Mouse (Mus musculus) embryonic facial prominence, embryonic 11.5 days (tissue): Measurements from ENCODE around the gene Scgb1a1. TPM values are rescaled to one million over a fixed set of nuclear protein-coding genes. Genes with fewer than 3 reads are reported as not detected.

Experiments
- ATAC-seq: fragments of 200-750 bp; cut with Nextera tagmentation; replicated peaks from 2 replicates; pipeline ENCODE4 v1.8.0; 2017; ENCODE audit warnings: low read depth; ENCODE audit not compliant: insufficient number of reproducible peaks, low FRiP score, low TSS enrichment
- DNase-seq: peaks from one replicate; pipeline ENCODE4 v3.0.0-alpha.2; 2015; ENCODE audit warnings: low spot score
- H3K27ac ChIP-seq: fragments of 300-500 bp; sonication (generic); replicated peaks from 2 replicates; pipeline ENCODE4 v1.5.1; 2014; ENCODE audit warnings: mild to moderate bottlenecking, low read depth, low read length, control low read depth
- H3K27me3 ChIP-seq: fragments of 300-500 bp; sonication (generic); 2 replicates; pipeline ENCODE4 v1.6.1; 2014; ENCODE audit warnings: mild to moderate bottlenecking, low read length, moderate library complexity, mixed read lengths; ENCODE audit not compliant: control insufficient read depth, insufficient read depth
- H3K36me3 ChIP-seq: fragments of 300-500 bp; sonication (generic); replicated peaks from 2 replicates; pipeline ENCODE4 v1.6.1; 2014; ENCODE audit warnings: low read depth, mild to moderate bottlenecking, low read length, moderate library complexity, mixed read lengths; ENCODE audit not compliant: control insufficient read depth, insufficient read depth
- H3K4me1 ChIP-seq: fragments of 300-500 bp; sonication (generic); 2 replicates; pipeline ENCODE4 v1.6.1; 2014; ENCODE audit warnings: low read length, mixed read lengths; ENCODE audit not compliant: control insufficient read depth, insufficient read depth
- H3K4me2 ChIP-seq: fragments of 300-500 bp; sonication (generic); 2 replicates; pipeline ENCODE4 v1.6.1; 2014; ENCODE audit warnings: low read depth, mild to moderate bottlenecking, control low read depth, low read length, moderate library complexity
- H3K4me3 ChIP-seq: fragments of 300-500 bp; sonication (generic); 2 replicates; pipeline ENCODE4 v1.5.1; 2014; ENCODE audit warnings: low read depth, low read length, control low read depth
- H3K9ac ChIP-seq: fragments of 300-500 bp; sonication (generic); replicated peaks from 2 replicates; pipeline ENCODE4 v1.6.1; 2014; ENCODE audit warnings: mild to moderate bottlenecking, control low read depth, low read length
- H3K9me3 ChIP-seq: fragments of 300-500 bp; sonication (generic); replicated peaks from 2 replicates; pipeline ENCODE4 v1.6.1; 2016; ENCODE audit warnings: mild to moderate bottlenecking, low read length, inconsistent platforms, mixed read lengths; ENCODE audit not compliant: control insufficient read depth
- WGBS: fragments of 180-500 bp; shearing (Covaris S2); extraction: QIAGEN DNeasy Blood & Tissue Kit; methylation state at CpG from one replicate; pipeline ENCODE4 v1.1.7; 2014; 5-methylcytosine and 5-hydroxymethylcytosine counted together
- polyA plus RNA-seq: library from polyadenylated mRNA; unstranded; fragments of >200 nt; fragmentation: Nextera tagmentation; extraction: Ambion mirVana; gene quantifications from 2 replicates; pipeline ENCODE4 v1.2.1, GENCODE M21; 2014

Scgb1a1 gene
- polyA plus RNA-seq, 1 experiment from 2014 or later = not detected

DNA sequence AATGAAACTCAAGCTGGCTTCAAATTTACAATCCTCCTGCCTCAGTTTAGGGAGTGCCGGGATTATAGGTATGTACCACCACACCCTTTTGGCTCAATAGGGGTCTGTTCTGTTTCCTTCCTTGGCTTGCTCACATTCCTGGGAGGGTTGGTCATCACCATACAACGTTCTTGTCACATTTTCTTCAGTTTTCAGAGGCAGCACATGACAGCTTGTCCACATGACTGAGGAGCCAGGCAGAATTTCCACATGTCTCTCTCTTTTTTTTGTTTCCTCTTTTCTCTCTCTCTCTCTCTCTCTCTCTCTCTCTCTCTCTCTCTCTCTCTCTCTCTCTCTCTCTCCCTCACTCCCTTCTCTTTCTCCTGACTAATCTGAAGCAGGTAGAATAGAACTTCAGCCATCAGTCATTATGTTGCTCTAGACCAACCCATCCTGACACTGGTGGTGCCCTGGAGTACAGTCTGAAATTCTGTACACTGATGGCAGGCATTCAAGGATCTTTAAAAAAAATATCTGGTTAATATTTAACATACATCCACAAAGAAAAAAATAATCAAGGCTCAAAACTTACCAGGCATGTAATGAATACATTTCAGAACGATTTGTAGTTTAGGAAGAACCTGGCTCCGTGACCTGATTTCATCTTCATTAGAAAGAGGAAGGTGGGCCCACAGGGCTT is 10.6 kb downstream of the Scgb1a1 start:
- Histone ChIP-seq H3K4me1 (no peaks in the 10 kb centered on the region), H3K9me3 (no peaks in the 10 kb centered on the region), H3K27me3 (no peaks in the 10 kb centered on the region), H3K36me3 (no peaks in the 10 kb centered on the region), H3K4me2 (no peak overlapping the region), H3K4me3 (no peak overlapping the region), H3K9ac (no peak overlapping the region), H3K27ac (no peak overlapping the region)
- 77% methylated on average over 4 of the region's 4 CpGs for WGBS
- ATAC-seq = no peak
- DNase-seq = no peak

DNA sequence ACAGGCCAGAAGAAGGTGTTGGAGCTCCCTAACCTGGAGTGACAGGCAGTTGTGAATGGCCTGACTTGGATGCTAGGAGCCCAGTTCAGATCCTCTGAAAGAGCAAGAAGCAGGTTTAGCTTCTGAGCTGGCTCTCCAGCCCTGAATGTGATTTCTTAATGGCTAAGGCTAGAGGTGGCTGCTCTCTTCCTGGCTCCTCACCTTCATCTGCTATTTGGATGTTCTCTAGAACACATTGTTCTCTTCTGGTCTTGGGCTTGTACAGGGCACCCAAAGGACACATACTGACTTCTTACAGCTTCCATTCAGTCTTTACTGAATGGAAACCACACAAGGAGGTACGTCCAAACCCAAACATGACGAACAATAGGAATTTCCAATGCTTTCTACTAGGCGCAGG is 11.7 kb downstream of the Scgb1a1 start:
- WGBS = 95% methylated on average over 3 of the region's 3 CpGs
- no peak for ATAC-seq
- H3K36me3 ChIP-seq = no peaks in the 10 kb centered on the region

DNA sequence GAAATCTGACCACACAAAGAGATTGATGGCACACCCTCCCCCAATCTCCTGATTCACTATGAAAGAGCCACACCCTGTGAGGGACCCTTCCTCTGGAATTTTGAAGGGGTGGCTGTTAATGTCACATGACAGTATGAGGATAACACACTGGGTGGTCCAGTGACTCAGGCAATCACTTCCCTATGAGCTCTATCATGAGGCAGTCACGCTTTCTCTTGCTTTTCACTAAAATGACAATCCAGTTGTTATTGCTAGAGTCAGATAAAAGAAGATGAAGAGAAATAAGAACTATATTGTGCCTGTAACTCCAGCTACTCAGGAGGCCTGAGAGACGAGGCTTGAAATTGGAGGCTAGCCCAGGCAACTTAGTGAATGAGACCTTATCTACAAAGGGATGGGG is 12.2 kb downstream of the Scgb1a1 start:
- H3K4me3 ChIP-seq = no peak overlapping the region
- no peaks in the 10 kb centered on the region for H3K27me3 ChIP-seq
- DNase-seq = no peak
- H3K9me3 ChIP-seq = no peaks in the 10 kb centered on the region
- H3K36me3 ChIP-seq = no peaks in the 10 kb centered on the region
- no peaks in the 10 kb centered on the region for H3K4me1 ChIP-seq
- 75% methylated on average over 2 of the region's 2 CpGs for WGBS
- no peak for ATAC-seq
- H3K27ac ChIP-seq = no peak overlapping the region
- no peak overlapping the region for H3K9ac ChIP-seq
- no peak overlapping the region for H3K4me2 ChIP-seq

More for the DNA sequence above, 11.7 kb downstream of the Scgb1a1 start:
- H3K27me3 ChIP-seq = no peaks in the 10 kb centered on the region
- no peak for DNase-seq
- H3K9ac ChIP-seq = no peak overlapping the region
- H3K4me3 ChIP-seq = no peak overlapping the region
- H3K4me2 ChIP-seq = no peak overlapping the region
- H3K27ac ChIP-seq = no peak overlapping the region
- H3K4me1 ChIP-seq = no peaks in the 10 kb centered on the region
- no peaks in the 10 kb centered on the region for H3K9me3 ChIP-seq

DNA sequence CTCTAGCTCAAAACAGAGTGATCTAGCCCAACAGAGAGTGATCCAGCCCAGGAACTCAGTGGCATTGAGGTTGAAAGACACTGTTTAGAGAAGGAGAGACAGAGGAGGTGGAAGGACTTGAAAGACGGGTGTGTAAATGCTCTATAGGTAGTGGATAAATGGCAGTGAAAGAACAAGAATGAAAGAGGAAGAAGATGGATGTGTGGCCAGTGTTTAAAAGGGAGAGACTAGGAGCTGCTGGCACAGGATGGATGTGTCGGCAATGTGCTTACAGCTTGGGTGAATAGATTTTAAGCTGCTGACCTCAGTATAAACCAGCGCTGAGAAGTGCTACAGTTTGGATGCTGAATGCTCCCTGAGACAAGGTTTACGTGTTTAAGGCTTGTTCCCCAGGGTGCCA is 13.3 kb downstream of the Scgb1a1 start:
- no peak for ATAC-seq
- H3K27ac ChIP-seq = no peak overlapping the region
- H3K4me2 ChIP-seq = no peak overlapping the region
- DNase-seq = no peak
- H3K27me3 ChIP-seq = no peaks in the 10 kb centered on the region
- WGBS = 78% methylated on average over 4 of the region's 4 CpGs
- H3K9me3 ChIP-seq = no peaks in the 10 kb centered on the region
- H3K36me3 ChIP-seq = no peaks in the 10 kb centered on the region
- no peak overlapping the region for H3K9ac ChIP-seq
- no peaks in the 10 kb centered on the region for H3K4me1 ChIP-seq
- H3K4me3 ChIP-seq = no peak overlapping the region

DNA sequence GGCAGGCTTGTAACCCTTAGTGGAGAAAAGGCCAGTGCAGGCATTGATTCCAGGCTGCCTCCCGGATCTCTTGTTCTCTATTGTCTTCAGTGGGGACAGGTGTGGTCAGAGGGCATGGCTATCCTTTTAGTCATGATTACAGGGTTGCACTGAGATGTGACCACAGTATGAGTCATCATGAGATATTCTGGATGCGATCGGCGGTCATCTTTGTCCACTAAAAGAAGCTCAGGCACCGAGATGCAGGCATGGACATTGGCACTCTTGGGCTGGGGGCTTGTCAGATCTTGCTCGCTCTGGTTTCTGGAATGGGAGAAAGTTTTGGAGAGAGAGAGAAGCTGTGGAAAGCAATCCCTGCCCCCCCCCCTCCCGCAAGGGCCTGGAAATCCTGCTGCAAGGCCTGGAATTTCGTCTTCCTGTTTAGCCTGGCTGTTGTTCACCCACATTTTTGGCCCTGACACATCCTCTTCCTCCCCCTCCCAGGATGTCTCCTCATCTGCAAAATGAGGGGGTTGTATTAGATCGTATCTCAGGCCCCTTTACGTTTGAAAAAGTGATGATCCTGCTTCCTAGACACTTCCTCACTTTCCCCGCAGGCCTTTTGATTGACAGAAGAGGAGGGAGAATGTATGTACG is 13.9 kb downstream of the Scgb1a1 start:
- Histone ChIP-seq H3K9ac (no peak overlapping the region), H3K27me3 (no peaks in the 10 kb centered on the region), H3K4me1 (no peaks in the 10 kb centered on the region), H3K36me3 (no peaks in the 10 kb centered on the region), H3K4me3 (no peak overlapping the region), H3K9me3 (no peaks in the 10 kb centered on the region), H3K27ac (no peak overlapping the region), H3K4me2 (no peak overlapping the region)
- ATAC-seq = no peak
- WGBS = 71% methylated on average over 12 of the region's 12 CpGs
- no peak for DNase-seq

DNA sequence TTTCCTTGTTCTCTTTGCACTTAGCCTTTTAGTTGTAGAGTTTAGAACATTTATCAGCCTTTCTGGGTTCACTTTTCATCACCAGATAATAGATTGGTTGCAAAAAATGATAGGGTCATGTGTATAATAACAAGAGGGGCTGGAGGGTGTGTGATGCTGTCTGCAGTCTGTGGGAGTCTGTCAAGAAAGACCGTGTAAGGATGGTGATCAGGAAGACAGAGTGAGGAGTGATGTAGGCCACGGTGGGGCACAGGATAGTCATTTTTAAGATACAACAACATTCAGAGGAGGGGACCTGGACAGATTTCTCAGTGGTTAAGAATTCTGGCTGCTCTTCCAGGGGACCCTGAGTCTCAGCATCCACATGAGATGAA is 15.6 kb downstream of the Scgb1a1 start:
- H3K9me3 ChIP-seq = no peaks in the 10 kb centered on the region
- H3K9ac ChIP-seq = no peak overlapping the region
- H3K36me3 ChIP-seq = no peaks in the 10 kb centered on the region
- no peak for DNase-seq
- 80% methylated on average over 2 of the region's 2 CpGs for WGBS
- no peak for ATAC-seq
- no peaks in the 10 kb centered on the region for H3K4me1 ChIP-seq
- H3K27ac ChIP-seq = no peak overlapping the region
- H3K4me3 ChIP-seq = no peak overlapping the region
- no peaks in the 10 kb centered on the region for H3K27me3 ChIP-seq
- no peak overlapping the region for H3K4me2 ChIP-seq

DNA sequence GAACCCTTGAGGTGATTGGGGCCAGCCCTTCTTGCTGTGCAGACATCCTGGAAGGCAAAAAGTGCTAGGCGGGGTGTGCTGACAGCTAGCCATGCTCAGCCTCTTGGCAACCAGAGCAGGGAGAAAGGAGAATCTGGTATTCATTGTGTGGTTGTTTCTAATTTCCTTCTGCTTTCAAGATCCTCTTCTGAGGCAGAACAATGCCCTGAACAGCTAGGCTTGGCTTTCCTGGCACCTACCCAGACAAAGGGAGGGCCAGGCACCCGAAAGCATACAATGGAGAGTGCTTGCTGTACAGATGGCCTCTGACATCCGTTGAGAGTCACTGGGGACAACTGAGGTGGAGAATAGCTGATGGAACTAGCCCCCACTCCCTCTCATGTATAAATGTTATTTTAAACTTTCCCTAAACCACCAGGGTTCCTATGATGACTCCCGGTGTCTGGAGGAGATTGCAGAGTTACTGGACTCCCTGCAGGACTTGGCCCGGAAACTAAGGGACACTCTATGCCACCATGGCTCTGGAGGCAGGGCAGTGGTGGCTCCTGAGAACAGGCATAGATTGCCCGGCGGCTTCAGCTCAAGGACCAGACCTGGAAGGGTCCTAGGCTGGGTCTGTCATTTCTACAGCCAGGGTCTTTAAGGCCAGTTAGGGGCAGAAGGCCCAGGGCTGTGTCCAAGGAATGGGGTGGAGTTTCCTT is 16.2 kb downstream of the Scgb1a1 start:
- Histone ChIP-seq H3K36me3 (no peaks in the 10 kb centered on the region), H3K27ac (no peak overlapping the region; the same call in 1 of the 2 replicates), H3K4me2 (no peak overlapping the region), H3K9me3 (no peaks in the 10 kb centered on the region), H3K9ac (no peak overlapping the region), H3K4me3 (no peak overlapping the region), H3K4me1 (no peaks in the 10 kb centered on the region), H3K27me3 (no peaks in the 10 kb centered on the region)
- no peak for DNase-seq
- ATAC-seq = no peak
- WGBS = 65% methylated on average over 7 of the region's 7 CpGs

DNA sequence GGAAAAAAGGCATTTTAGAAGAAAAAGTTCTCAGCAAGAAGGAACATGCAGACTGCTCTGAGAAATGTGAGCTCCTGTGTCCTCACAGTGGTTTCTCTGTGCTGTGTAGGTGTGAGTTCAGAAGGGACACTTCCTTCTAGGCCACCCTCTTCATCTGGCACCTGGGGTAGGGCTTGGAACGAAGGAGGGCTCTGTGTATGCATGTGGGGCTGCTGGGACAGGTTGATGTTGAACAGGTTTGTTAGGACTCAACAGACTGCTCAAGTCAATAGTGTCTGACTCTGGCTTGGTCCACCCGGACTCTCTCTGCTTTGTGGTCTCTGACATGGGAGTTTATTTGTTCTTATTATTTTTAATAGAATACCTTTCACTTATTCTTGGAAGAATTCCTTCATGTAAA is 17.4 kb downstream of the Scgb1a1 start:
- DNase-seq = no peak
- no peaks in the 10 kb centered on the region for H3K27me3 ChIP-seq
- no peak for ATAC-seq
- no peaks in the 10 kb centered on the region for H3K9me3 ChIP-seq
- no peak overlapping the region for H3K4me3 ChIP-seq
- H3K4me1 ChIP-seq = no peaks in the 10 kb centered on the region
- H3K4me2 ChIP-seq = no peak overlapping the region
- H3K36me3 ChIP-seq = no peaks in the 10 kb centered on the region
- H3K9ac ChIP-seq = no peak overlapping the region
- WGBS = 78% methylated on average over 2 of the region's 2 CpGs
- no peak overlapping the region for H3K27ac ChIP-seq
